Mouse (Mus musculus) brain, embryonic 14.5 days (tissue): ENCODE measurements at regions not wholly inside any gene's neighbourhood (a gene's known extent, or its start where the extent isn't known, plus 50 kb on each side); places are given as distances from the start of the nearest gene placed in this dataset.
A peak's percentile ranks its signal among the peaks of the same experiment; 100 is the strongest.
"Not testable (repeated sequence)": the region's sequence is repeated elsewhere in the genome, so short reads cannot be mapped to it uniquely, and the experiment has no call there.

Source experiments
- DNase-seq: peaks from one replicate; pipeline ENCODE4 v3.0.0-alpha.2; 2011; ENCODE audit warnings: low read depth
- CTCF ChIP-seq: fragments of 200-500 bp; IDR thresholded peaks from 2 replicates; pipeline ENCODE4 v1.5.1; 2012; ENCODE audit warnings: inconsistent platforms, mild to moderate bottlenecking, moderate library complexity, borderline replicate concordance; ENCODE audit not compliant: insufficient read depth, insufficient read length; ENCODE audit errors: extremely low read depth
- POLR2A ChIP-seq: fragments of 200-500 bp; IDR thresholded peaks from 2 replicates; pipeline ENCODE4 v1.6.1; 2012; ENCODE audit warnings: mild to moderate bottlenecking, inconsistent platforms, borderline replicate concordance; ENCODE audit not compliant: poor library complexity, insufficient read depth, insufficient read length, severe bottlenecking; ENCODE audit errors: extremely low read depth

DNA sequence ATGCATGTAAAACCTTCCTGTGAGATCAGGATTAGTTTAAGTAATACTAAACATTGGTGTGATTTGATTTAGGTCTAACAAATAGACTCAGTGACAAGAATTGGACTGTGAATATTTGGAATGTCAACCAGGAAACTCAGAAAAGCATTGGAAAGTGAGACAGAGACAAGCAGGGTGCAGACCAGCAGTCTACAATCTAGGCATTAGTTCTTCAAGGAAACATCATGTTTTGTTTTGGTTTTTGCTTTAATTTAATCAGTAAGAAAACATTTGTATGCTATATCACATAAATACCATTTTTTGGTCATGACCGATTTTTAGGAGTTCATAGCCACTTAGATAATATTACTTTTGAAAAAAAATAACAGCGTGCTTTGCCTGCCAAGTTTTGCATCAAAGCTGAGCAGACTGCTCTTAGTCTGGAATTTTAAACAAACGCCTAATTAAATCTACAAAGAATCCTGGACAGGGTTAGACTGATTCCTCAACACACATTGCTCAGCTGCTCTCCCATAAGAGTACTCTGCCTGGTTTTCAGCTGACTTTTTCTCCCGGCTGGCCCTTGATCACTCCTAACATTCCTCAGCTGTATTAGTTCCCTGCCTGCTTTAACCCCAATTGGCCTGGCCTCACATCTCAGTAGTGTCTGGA, 396.5 kb upstream of the Kcnh7 start:
- DNase-seq: peak; percentile 51
- TF ChIP-seq POLR2A (no peak), CTCF (no peak)

- TF ChIP-seq CTCF (no peak), POLR2A (no peak)
- peak; percentile 86 for DNase-seq
Observed at GRCm38 (mm10) chr2:63575172-63575571, 391.1 kb upstream of the Kcnh7 start.

GRCm38 (mm10) chr2:63574008-63574703, 390.1 kb upstream of the Kcnh7 start:
- TF ChIP-seq POLR2A: no peak
- no peak for TF ChIP-seq CTCF
- peak; percentile 96 for DNase-seq

GRCm38 (mm10) chr2:63573015-63573807, 389.1 kb upstream of the Kcnh7 start:
- peak; percentile 71 for DNase-seq
- TF ChIP-seq CTCF (no peak), POLR2A (no peak)

GRCm38 (mm10) chr2:63556858-63557419, 372.9 kb upstream of the Kcnh7 start:
- DNase-seq: peak; percentile 81
- TF ChIP-seq POLR2A (no peak), CTCF (no peak)

DNA sequence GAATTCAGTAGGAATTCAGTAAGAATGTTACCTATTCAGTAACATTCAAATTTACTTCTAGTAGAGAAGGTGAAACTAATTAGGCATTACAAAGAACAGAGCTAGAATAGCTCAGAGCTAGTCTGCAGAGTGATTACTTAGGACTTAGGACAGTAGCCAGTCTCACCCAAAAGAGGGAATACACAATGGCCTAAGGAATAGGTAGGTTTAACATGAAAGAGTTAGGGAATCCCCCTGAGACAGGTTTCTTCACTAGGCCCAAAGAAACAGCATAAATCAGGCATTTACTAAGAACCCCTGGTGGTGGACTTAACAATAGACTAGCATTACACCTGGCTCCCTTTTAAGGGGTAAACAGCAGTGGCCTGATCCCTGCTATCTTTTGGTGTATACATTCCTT, 357.7 kb upstream of the Kcnh7 start:
- not testable (repeated sequence) for DNase-seq

DNA sequence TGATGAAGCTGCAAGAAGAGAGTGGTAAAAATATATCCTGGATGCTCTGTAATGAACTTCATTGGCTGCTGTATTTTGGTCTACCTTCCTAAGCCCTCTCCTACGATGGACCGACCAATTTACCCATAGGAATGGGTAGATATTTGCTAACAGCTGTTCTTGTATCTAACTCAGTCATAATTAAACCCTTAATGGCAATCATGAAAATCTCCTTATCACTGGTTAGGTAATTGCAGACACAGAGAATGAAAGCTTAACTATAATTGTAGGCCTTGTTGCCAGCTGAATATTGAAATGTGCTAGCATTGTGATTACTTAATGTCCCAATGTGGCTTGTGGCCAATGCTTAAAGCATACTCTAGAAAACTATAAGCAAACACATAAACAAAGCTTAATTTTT, 334.4 kb upstream of the Kcnh7 start:
- no peak for TF ChIP-seq CTCF
- no peak for TF ChIP-seq POLR2A
- peak; percentile 64 for DNase-seq

GRCm38 (mm10) chr2:63513554-63514226, 329.6 kb upstream of the Kcnh7 start:
- TF ChIP-seq CTCF (no peak), POLR2A (no peak)
- peak; percentile 76 for DNase-seq

GRCm38 (mm10) chr2:63503939-63504338, 319.9 kb upstream of the Kcnh7 start:
- peak; percentile 83 for DNase-seq
- TF ChIP-seq CTCF: peak; percentile 69
- TF ChIP-seq POLR2A: no peak

DNA sequence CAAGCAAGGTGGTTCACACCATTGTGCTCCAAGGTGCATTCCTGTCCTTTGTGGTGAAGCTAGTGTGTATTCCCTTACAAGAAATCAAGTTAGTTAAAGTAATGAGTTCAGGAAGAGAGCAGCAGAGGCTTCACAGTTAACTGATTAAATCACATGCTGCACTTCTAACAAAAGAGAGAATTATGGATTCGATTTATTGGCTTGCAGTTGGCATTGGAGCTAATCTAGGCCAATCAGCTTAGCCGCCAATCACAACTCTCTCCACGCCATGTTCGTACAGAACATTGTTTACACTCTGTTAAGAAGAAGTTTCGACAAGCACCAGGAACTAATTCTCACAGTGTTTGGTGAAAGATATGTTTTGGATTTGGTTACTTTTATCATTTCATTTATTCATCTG, 292.3 kb upstream of the Kcnh7 start:
- DNase-seq: no peak
- TF ChIP-seq POLR2A (no peak), CTCF (no peak)

DNA sequence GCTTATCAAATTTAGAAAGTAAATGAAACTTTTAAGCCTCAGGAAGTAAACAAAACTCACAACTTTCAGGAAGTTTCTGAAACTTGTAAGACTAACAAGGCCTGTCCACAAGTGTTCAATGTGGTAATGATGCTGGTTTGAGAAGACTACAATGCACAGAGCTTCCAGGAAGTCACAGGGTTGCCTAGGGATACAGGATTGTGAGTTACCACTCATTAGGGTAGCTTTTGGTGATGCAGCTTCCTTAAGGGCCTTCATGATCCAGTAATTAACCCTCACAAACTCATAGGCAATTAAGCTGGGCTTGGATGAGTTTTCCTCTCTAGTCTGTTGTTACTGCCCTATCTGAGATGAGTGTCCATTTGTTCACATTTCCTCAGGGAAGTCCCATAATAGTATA, 291.2 kb upstream of the Kcnh7 start:
- TF ChIP-seq CTCF: no peak
- DNase-seq: no peak

DNA sequence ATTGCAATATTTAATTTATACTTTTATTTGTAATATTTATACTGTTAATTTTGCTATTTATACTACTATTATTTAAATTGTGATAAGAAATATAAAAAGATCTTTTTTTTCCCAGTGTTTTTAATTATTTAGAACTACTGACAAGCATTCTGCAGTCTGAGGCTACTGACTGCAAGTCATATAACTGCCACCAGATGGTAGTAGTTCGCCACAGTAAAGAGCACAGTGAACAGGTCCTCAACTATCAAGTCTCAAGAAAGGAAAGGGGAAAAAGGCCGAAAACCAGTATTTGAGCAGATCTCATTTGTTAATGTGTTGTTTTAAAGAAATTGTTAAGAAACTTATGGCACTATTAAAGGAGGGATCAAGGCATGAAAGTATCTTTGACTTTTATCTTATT, 289.6 kb upstream of the Kcnh7 start:
- DNase-seq: peak; percentile 89
- TF ChIP-seq POLR2A: no peak
- TF ChIP-seq CTCF: peak; percentile 79; the same call in 1 of the 2 replicates

DNA sequence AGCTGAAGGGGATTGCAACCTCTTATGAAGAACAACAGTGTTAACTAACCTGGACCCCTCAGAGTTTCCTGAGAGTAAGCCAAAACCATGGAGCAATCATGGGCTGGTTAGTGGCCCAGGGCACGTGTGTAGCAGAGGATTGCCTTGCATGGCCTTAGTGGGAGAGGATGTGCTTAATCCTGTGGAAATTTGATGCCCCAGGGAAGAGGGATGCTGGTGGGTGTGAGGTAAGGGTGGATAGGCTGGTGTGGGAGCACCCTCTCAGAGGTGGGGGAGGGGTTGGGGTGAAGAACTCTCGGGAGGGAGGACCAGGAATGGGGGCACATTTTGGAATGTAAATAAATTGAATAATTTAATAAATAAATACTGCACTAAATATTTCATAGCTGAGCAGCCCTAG, 288.2 kb upstream of the Kcnh7 start:
- DNase-seq: no peak
- no peak for TF ChIP-seq CTCF
- TF ChIP-seq POLR2A: no peak

DNA sequence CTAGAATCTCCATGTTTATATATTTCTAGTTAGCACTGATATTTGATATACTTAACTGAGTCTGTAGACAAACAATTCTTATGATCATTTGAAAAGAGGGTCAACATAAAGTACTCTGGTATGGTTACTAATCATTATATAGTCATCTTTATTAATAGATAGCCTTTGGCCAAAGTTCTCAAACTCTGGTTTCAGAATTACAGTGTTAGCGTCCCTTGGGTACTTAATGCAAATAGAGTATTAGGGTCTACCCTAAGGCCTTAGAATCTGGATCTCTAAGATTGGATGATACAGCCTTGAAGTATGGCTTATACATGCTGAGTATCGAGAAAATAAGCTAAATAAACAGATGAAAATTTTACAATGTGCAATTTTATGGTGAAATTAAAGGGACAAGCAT, 275.0 kb upstream of the Kcnh7 start:
- TF ChIP-seq CTCF: no peak
- TF ChIP-seq POLR2A: no peak

More for the DNA sequence above, 275.0 kb upstream of the Kcnh7 start:
- DNase-seq: no peak
